Mouse (Mus musculus) embryonic facial prominence, embryonic 13.5 days (tissue): ENCODE data around the gene Map4k5. TPM values are rescaled to one million over a fixed set of nuclear protein-coding genes. Genes with fewer than 3 reads are reported as not detected.

ENCODE experiments used
- ATAC-seq: fragments of 200-750 bp; cut with Nextera tagmentation; 2 replicates; pipeline ENCODE4 v1.8.0; 2017; ENCODE audit warnings: low read depth; ENCODE audit not compliant: insufficient number of reproducible peaks, insufficient read depth, low FRiP score, low TSS enrichment
- H3K27ac ChIP-seq: fragments of 300-500 bp; sonication (generic); 2 replicates; pipeline ENCODE4 v1.5.1; 2015; ENCODE audit warnings: moderate library complexity, mild to moderate bottlenecking, inconsistent platforms
- H3K27me3 ChIP-seq: fragments of 300-500 bp; sonication (generic); 2 replicates; pipeline ENCODE4 v1.6.1; 2015; ENCODE audit warnings: mild to moderate bottlenecking, inconsistent platforms
- H3K36me3 ChIP-seq: fragments of 300-500 bp; sonication (generic); 2 replicates; pipeline ENCODE4 v1.6.1; 2015; ENCODE audit warnings: mild to moderate bottlenecking, inconsistent platforms
- H3K4me1 ChIP-seq: fragments of 300-500 bp; sonication (generic); 2 replicates; pipeline ENCODE4 v1.6.1; 2015; ENCODE audit warnings: inconsistent platforms
- H3K4me2 ChIP-seq: fragments of 300-500 bp; sonication (generic); 2 replicates; pipeline ENCODE4 v1.6.1; 2015; ENCODE audit warnings: moderate library complexity, mild to moderate bottlenecking, inconsistent platforms
- H3K4me3 ChIP-seq: fragments of 300-500 bp; sonication (generic); 2 replicates; pipeline ENCODE4 v1.5.1; 2015; ENCODE audit warnings: mild to moderate bottlenecking, inconsistent platforms
- H3K9ac ChIP-seq: fragments of 300-500 bp; sonication (generic); 2 replicates; pipeline ENCODE4 v1.6.1; 2015; ENCODE audit warnings: mild to moderate bottlenecking, inconsistent platforms
- H3K9me3 ChIP-seq: fragments of 300-500 bp; sonication (generic); 2 replicates; pipeline ENCODE4 v1.6.1; 2016; ENCODE audit warnings: inconsistent platforms
- WGBS: fragments of 180-500 bp; shearing (Covaris S2); methylation state at CpG from one replicate; pipeline ENCODE4 v1.1.7; 2015; ENCODE audit warnings: mixed read lengths; 5-methylcytosine and 5-hydroxymethylcytosine counted together
- microRNA counts: library from miRNA; unstranded; fragments of <30 nt; microRNA quantifications from one replicate; lab custom pipeline; 2016
- microRNA-seq: library from miRNA; unstranded; fragments of <30 nt; microRNA quantifications from one replicate; pipeline ENCODE4, GENCODE M21; 2016
- polyA plus RNA-seq: library from polyadenylated mRNA; unstranded; fragments of >200 nt; fragmentation: Nextera tagmentation; extraction: Ambion mirVana; gene quantifications from 2 replicates; pipeline ENCODE4 v1.2.1, GENCODE M21; 2015

Map4k5 gene
- polyA plus RNA-seq, 1 experiment from 2014 or later, result 39.5 TPM

- Histone ChIP-seq H3K9me3 (no peaks in the 10 kb centered on the region), H3K4me1 (peaks cover 36% of the 10 kb centered on the region), H3K27me3 (no peaks in the 10 kb centered on the region), H3K27ac (peak overlapping the region; percentile 11; the same call in 1 of the 2 replicates), H3K4me2 (peak overlapping the region; percentile 58), H3K9ac (no peak overlapping the region), H3K36me3 (no peaks in the 10 kb centered on the region), H3K4me3 (no peak overlapping the region)
- no peak; the same call in 1 of the 2 replicates for ATAC-seq
- WGBS, result 51% methylated on average over 7 of the region's 7 CpGs
Measured at GRCm38 (mm10) chr12:69759267-69759885, 133.6 kb downstream of the Map4k5 start.

- no peaks in the 10 kb centered on the region for H3K36me3 ChIP-seq
- ATAC-seq, result peak; percentile 49; the same call in 1 of the 2 replicates
- peak overlapping the region; percentile 58 for H3K4me2 ChIP-seq
- WGBS, result 8% methylated on average over 22 of the region's 22 CpGs
- no peaks in the 10 kb centered on the region for H3K27me3 ChIP-seq
- H3K4me3 ChIP-seq, result peak overlapping the region; percentile 24
- H3K9ac ChIP-seq, result 0 out of 2 replicates have a peak overlapping the region, but pooled peaks have one; percentile 11
- H3K27ac ChIP-seq, result peak overlapping the region; percentile 44; the same call in 1 of the 2 replicates
- H3K4me1 ChIP-seq, result peaks cover 36% of the 10 kb centered on the region
- H3K9me3 ChIP-seq, result no peaks in the 10 kb centered on the region
Measured at GRCm38 (mm10) chr12:69758221-69759185, 134.5 kb downstream of the Map4k5 start.

GRCm38 (mm10) chr12:69757418-69758141, 135.4 kb downstream of the Map4k5 start:
- H3K9ac ChIP-seq, result 0 out of 2 replicates have a peak overlapping the region, but pooled peaks have one; percentile 27
- peak overlapping the region; percentile 58 for H3K4me2 ChIP-seq
- no peak for ATAC-seq
- H3K9me3 ChIP-seq, result no peaks in the 10 kb centered on the region
- peak overlapping the region; percentile 22 for H3K4me3 ChIP-seq
- H3K36me3 ChIP-seq, result no peaks in the 10 kb centered on the region
- WGBS, result 15% methylated on average over 22 of the region's 22 CpGs
- no peaks in the 10 kb centered on the region for H3K27me3 ChIP-seq
- H3K4me1 ChIP-seq, result peaks cover 36% of the 10 kb centered on the region
- H3K27ac ChIP-seq, result peak overlapping the region; percentile 44; the same call in 1 of the 2 replicates

- Histone ChIP-seq H3K4me2 (no peak overlapping the region), H3K27me3 (no peaks in the 10 kb centered on the region), H3K4me3 (no peak overlapping the region), H3K9me3 (no peaks in the 10 kb centered on the region), H3K36me3 (no peaks in the 10 kb centered on the region), H3K27ac (no peak overlapping the region), H3K4me1 (peaks cover 45% of the 10 kb centered on the region), H3K9ac (no peak overlapping the region)
- no peak for ATAC-seq
- WGBS, result 75% methylated on average over 5 of the region's 5 CpGs
Measured at GRCm38 (mm10) chr12:69756015-69756414, 137.0 kb downstream of the Map4k5 start.

GRCm38 (mm10) chr12:69753936-69754335, 139.1 kb downstream of the Map4k5 start:
- Histone ChIP-seq H3K27me3 (no peaks in the 10 kb centered on the region), H3K9ac (no peak overlapping the region), H3K4me1 (peaks cover 36% of the 10 kb centered on the region), H3K4me2 (no peak overlapping the region), H3K4me3 (no peak overlapping the region), H3K36me3 (no peaks in the 10 kb centered on the region), H3K27ac (no peak overlapping the region), H3K9me3 (no peaks in the 10 kb centered on the region)
- ATAC-seq, result no peak
- WGBS, result 68% methylated on average over 5 of the region's 5 CpGs

MicroRNA genes within 50 kb of the gene (microRNA counts, 519-probe panel; counts per million panel counts)
- 236 counts per million, percentile 44 among the panel's probes with 10 or more counts for microRNA mmu-miR-681 (lab: Ali Mortazavi, UCI)

Small RNA genes lying within 50 kb of the gene (microRNA-seq; reads per million reads assigned to microRNA genes)
- gene Mir681, result not detected

Other genes starting within 250 kb of the Map4k5 start
- 12.9 and 13.3 TPM in 2 replicates for gene Sos2, start 211.3 kb downstream of the Map4k5 start, polyA plus RNA-seq
- 16.8 and 17.5 TPM in 2 replicates for gene L2hgdh, start 168.3 kb downstream of the Map4k5 start, polyA plus RNA-seq
- 30.4 and 39.3 TPM in 2 replicates for gene Atp5s, start 168.2 kb downstream of the Map4k5 start, polyA plus RNA-seq
- 1.7 and 2.7 TPM in 2 replicates for gene Cdkl1, start 101.9 kb downstream of the Map4k5 start, polyA plus RNA-seq
- 5.5 and 6.6 TPM in 2 replicates for gene Atl1, start 586 bp downstream of the Map4k5 start, polyA plus RNA-seq
- 4.4 and 8.7 TPM in 2 replicates for gene Sav1, start 93.8 kb upstream of the Map4k5 start, polyA plus RNA-seq
- gene Nin, start 220.5 kb upstream of the Map4k5 start, polyA plus RNA-seq, result 12.0 and 12.3 TPM in 2 replicates